In genomic region chr2:32712586-32712933, GRCm38 (mm10) we compare ENCODE assay signal across 7 mouse cellular contexts. TPM values are rescaled to one million over a fixed set of nuclear protein-coding genes. Genes with fewer than 3 reads are reported as not detected.
DNase-seq lines count a peak whose midpoint lies in the region; ATAC-seq and TF ChIP-seq lines count a peak whose summit lies in the region.

No protein-coding gene starts in this region.

- no peaks in the 10 kb centered on the region for H3K9me3 ChIP-seq in hindbrain, postnatal 0 days (ENCODE audit: low read length)

- DNase-seq in adipocyte (ENCODE audit: low spot score): peak; percentile 92
- peak; percentile 97 for DNase-seq in gastrocnemius, adult 2 months
- DNase-seq in hindbrain, postnatal 0 days (ENCODE audit: low spot score): peak; percentile 96
- peak; percentile 92 to 94 for DNase-seq in left cerebral cortex, postnatal 14 days (ENCODE audit: low spot score in 2 of 2)
- DNase-seq in mesoderm, embryonic 11.5 days (ENCODE audit: low read depth, low spot score): peak; percentile 95
- DNase-seq in right cerebral cortex, postnatal 4 days: peak; percentile 91

- under 1% methylated on average over 38 of the region's 44 CpGs for WGBS in hindbrain, postnatal 0 days

- ATAC-seq in common myeloid progenitor, adult 5-6 weeks (replicated peaks; ENCODE audit: low read depth, poor library complexity, severe bottlenecking): peak; percentile 34; the same call in 1 of the 2 replicates
- ATAC-seq in hindbrain, postnatal 0 days: peak; percentile 86

- H3K27me3 ChIP-seq in hindbrain, postnatal 0 days (ENCODE audit: insufficient read depth, low read length): no peaks in the 10 kb centered on the region

- TF ChIP-seq CTCF in gastrocnemius, adult 2 months (IDR thresholded peaks at IDR 0.05): no peak
- TF ChIP-seq CTCF in hindbrain, postnatal 0 days (IDR thresholded peaks at IDR 0.05; ENCODE audit: low read depth): no peak

- intact Hi-C loops in gastrocnemius, adult 2 months (cut with DNase I): loop anchor here (2.0 kb wide), 1 partner anchor 18 kb away; no protein-coding TSS in a partner anchor
- intact Hi-C loops in left cerebral cortex, postnatal 14 days (cut with DNase I): no loop called here

- H3K4me3 ChIP-seq in gastrocnemius, adult 2 months: peak overlapping the region; percentile 91
- H3K4me3 ChIP-seq in hindbrain, postnatal 0 days (ENCODE audit: low read length): peak overlapping the region; percentile 80

- H3K4me2 ChIP-seq in hindbrain, postnatal 0 days (ENCODE audit: low read depth, low read length): peak overlapping the region; percentile 96

- H3K27ac ChIP-seq in gastrocnemius, adult 2 months: peak overlapping the region; percentile 96
- peak overlapping the region; percentile 100 for H3K27ac ChIP-seq in hindbrain, postnatal 0 days

- H3K4me1 ChIP-seq in hindbrain, postnatal 0 days (ENCODE audit: insufficient read depth, low read length): peaks cover 17% of the 10 kb centered on the region

- peak overlapping the region; percentile 92 for H3K9ac ChIP-seq in hindbrain, postnatal 0 days (replicated peaks; ENCODE audit: low read length)

- H3K36me3 ChIP-seq in hindbrain, postnatal 0 days (ENCODE audit: insufficient read depth, low read length): peaks cover 23% of the 10 kb centered on the region

RNA-seq across cellular contexts. Expression of gene Cdk9, which starts 0.3 kb away (rescaled TPM):
- total RNA-seq in common myeloid progenitor, adult 5-6 weeks (2017): 48.2 and 61.3 TPM in 2 replicates
- 10 to 100 TPM; 20.2 to 22.0 TPM for total RNA-seq in gastrocnemius, adult 2 months (2021)
- 108 and 116 TPM in 2 replicates for total RNA-seq in hindbrain, postnatal 0 days (2014; rRNA removed)
- 61.1 and 65.3 TPM in 2 replicates for polyA plus RNA-seq in hindbrain, postnatal 0 days (2015; fragmentation: Nextera tagmentation; extraction: Ambion mirVana)
- 100 to 1,000 TPM; 100 to 106 TPM for total RNA-seq in left cerebral cortex, postnatal 14 days (2021)

RNA-seq across cellular contexts. Expression of gene Sh2d3c, which starts 8.3 kb away (rescaled TPM):
- total RNA-seq in common myeloid progenitor, adult 5-6 weeks (2017): 13.7 and 19.3 TPM in 2 replicates
- 10 to 100 TPM in 1 of 2 experiments, 1 to 10 TPM in 1; 4.4 to 12.0 TPM for total RNA-seq in gastrocnemius, adult 2 months (2021)
- total RNA-seq in hindbrain, postnatal 0 days (2014; rRNA removed): 43.8 and 56.9 TPM in 2 replicates
- 49.5 and 52.8 TPM in 2 replicates for polyA plus RNA-seq in hindbrain, postnatal 0 days (2015; fragmentation: Nextera tagmentation; extraction: Ambion mirVana)
- 10 to 100 TPM; 31.1 to 35.6 TPM for total RNA-seq in left cerebral cortex, postnatal 14 days (2021)

RNA-seq across cellular contexts. Expression of gene Fpgs, which starts 8.6 kb away (rescaled TPM):
- 27.2 and 39.8 TPM in 2 replicates for total RNA-seq in common myeloid progenitor, adult 5-6 weeks (2017)
- total RNA-seq in gastrocnemius, adult 2 months (2021): 1 to 10 TPM; 5.9 to 6.9 TPM
- 23.1 and 32.6 TPM in 2 replicates for total RNA-seq in hindbrain, postnatal 0 days (2014; rRNA removed)
- 22.8 and 23.4 TPM in 2 replicates for polyA plus RNA-seq in hindbrain, postnatal 0 days (2015; fragmentation: Nextera tagmentation; extraction: Ambion mirVana)
- 10 to 100 TPM in 1 of 2 experiments, 1 to 10 TPM in 1; 9.5 to 10.1 TPM for total RNA-seq in left cerebral cortex, postnatal 14 days (2021)

RNA-seq across cellular contexts. Expression of gene 6330409D20Rik, which starts 28.3 kb away (rescaled TPM):
- total RNA-seq in common myeloid progenitor, adult 5-6 weeks (2017): not detected in 2 replicates
- not detected for total RNA-seq in gastrocnemius, adult 2 months (2021)
- 1.7 and 3.2 TPM in 2 replicates for total RNA-seq in hindbrain, postnatal 0 days (2014; rRNA removed)
- 3.6 and 5.1 TPM in 2 replicates for polyA plus RNA-seq in hindbrain, postnatal 0 days (2015; fragmentation: Nextera tagmentation; extraction: Ambion mirVana)
- total RNA-seq in left cerebral cortex, postnatal 14 days (2021): 1 to 10 TPM; 2.2 to 3.8 TPM

RNA-seq across cellular contexts. Expression of gene Tor2a, which starts 44.5 kb away (rescaled TPM):
- total RNA-seq in common myeloid progenitor, adult 5-6 weeks (2017): 19.2 and 19.9 TPM in 2 replicates
- total RNA-seq in gastrocnemius, adult 2 months (2021): 1 to 10 TPM; 3.7 to 4.9 TPM
- 75.1 and 81.1 TPM in 2 replicates for total RNA-seq in hindbrain, postnatal 0 days (2014; rRNA removed)
- 48.2 and 49.1 TPM in 2 replicates for polyA plus RNA-seq in hindbrain, postnatal 0 days (2015; fragmentation: Nextera tagmentation; extraction: Ambion mirVana)
- 10 to 100 TPM; 27.6 to 30.4 TPM for total RNA-seq in left cerebral cortex, postnatal 14 days (2021)

Comparison
In these comparisons a context has a peak if more than half of its experiments do, and no peak if none do; other contexts are left out.
1. Peak in every context shown above with its lines: DNase-seq, ATAC-seq, H3K4me3 ChIP-seq and H3K27ac ChIP-seq.